Mouse (Mus musculus) liver, embryonic 14 days (tissue): ENCODE results near the gene Tmtc2. TPM values are rescaled to one million over a fixed set of nuclear protein-coding genes. Genes with fewer than 3 reads are reported as not detected.

Experiments
- polyA plus RNA-seq: library from polyadenylated mRNA; depleted of rRNA; stranded (reverse); fragments of >200 nt; gene quantifications from 2 replicates; pipeline ENCODE4 v1.2.3, GENCODE M21; 2012; rRNA removed

The Tmtc2 gene
- polyA plus RNA-seq = 0.45 and 0.51 TPM in 2 replicates

GRCm38 (mm10) chr10:105573908-105574694, at the start of gene Tmtc2:
TSS of gene Tmtc2 (minus strand) at chr10:105574451.

